Mouse (Mus musculus) kidney, postnatal 0 days (tissue): ENCODE results near the gene Elp6. TPM values are rescaled to one million over a fixed set of nuclear protein-coding genes. Genes with fewer than 3 reads are reported as not detected.
A peak's percentile ranks its signal among the peaks of the same experiment; 100 is the strongest.

Experiments
- ATAC-seq: fragments of 200-750 bp; cut with Nextera tagmentation; replicated peaks from 2 replicates; pipeline ENCODE4 v1.8.0; 2017; ENCODE audit warnings: low read depth, moderate number of reproducible peaks, moderate TSS enrichment, moderate library complexity; ENCODE audit not compliant: low FRiP score
- DNase-seq: peaks from one replicate; pipeline ENCODE4 v3.0.0-alpha.2; 2016; ENCODE audit warnings: low spot score
- H3K27ac ChIP-seq: fragments of 300-500 bp; sonication (generic); 2 replicates; pipeline ENCODE4 v1.5.1; 2014; ENCODE audit warnings: mild to moderate bottlenecking
- H3K27me3 ChIP-seq: fragments of 300-500 bp; sonication (generic); 2 replicates; pipeline ENCODE4 v1.6.1; 2014; ENCODE audit warnings: low read length, mixed read lengths; ENCODE audit not compliant: insufficient read depth
- H3K36me3 ChIP-seq: fragments of 300-500 bp; sonication (generic); 2 replicates; pipeline ENCODE4 v1.6.1; 2014; ENCODE audit warnings: low read length, mixed read lengths; ENCODE audit not compliant: insufficient read depth
- H3K4me1 ChIP-seq: fragments of 300-500 bp; sonication (generic); replicated peaks from 2 replicates; pipeline ENCODE4 v1.6.1; 2014; ENCODE audit warnings: antibody characterized with exemption, low read length, mixed read lengths; ENCODE audit not compliant: insufficient read depth
- H3K4me2 ChIP-seq: fragments of 300-500 bp; sonication (generic); 2 replicates; pipeline ENCODE4 v1.6.1; 2014; ENCODE audit warnings: mild to moderate bottlenecking, low read length, moderate library complexity, mixed read lengths
- H3K4me3 ChIP-seq: fragments of 300-500 bp; sonication (generic); replicated peaks from 2 replicates; pipeline ENCODE4 v1.5.1; 2014; ENCODE audit warnings: low read depth, low read length
- H3K9ac ChIP-seq: fragments of 300-500 bp; sonication (generic); 2 replicates; pipeline ENCODE4 v1.6.1; 2014; ENCODE audit warnings: low read depth, low read length
- H3K9me3 ChIP-seq: fragments of 300-500 bp; sonication (generic); replicated peaks from 2 replicates; pipeline ENCODE4 v1.6.1; 2016; ENCODE audit warnings: low read length, inconsistent platforms, mixed read lengths
- CTCF ChIP-seq: IDR thresholded peaks from 2 replicates; pipeline ENCODE4 v1.5.1; 2016; ENCODE audit warnings: antibody characterized with exemption, low read depth, mild to moderate bottlenecking, moderate library complexity
- WGBS: fragments of 180-500 bp; shearing (Covaris S2); extraction: QIAGEN DNeasy Blood & Tissue Kit; methylation state at CpG from one replicate; pipeline ENCODE4 v1.1.7; 2014; 5-methylcytosine and 5-hydroxymethylcytosine counted together
- polyA plus RNA-seq: library from polyadenylated mRNA; unstranded; fragments of >200 nt; fragmentation: Nextera tagmentation; extraction: Ambion mirVana; gene quantifications from 2 replicates; pipeline ENCODE4 v1.2.1, GENCODE M21; 2015

Elp6 gene
- polyA plus RNA-seq, 1 experiment from 2014 or later, result 15.7 TPM

- Histone ChIP-seq H3K4me3 (no peak overlapping the region), H3K27ac (no peak overlapping the region), H3K36me3 (no peaks in the 10 kb centered on the region), H3K4me2 (no peak overlapping the region), H3K27me3 (no peaks in the 10 kb centered on the region), H3K9ac (no peak overlapping the region), H3K4me1 (no peaks in the 10 kb centered on the region), H3K9me3 (no peaks in the 10 kb centered on the region)
- ATAC-seq, result no peak
- WGBS, result 82% methylated on average over 7 of the region's 7 CpGs
- DNase-seq, result no peak
- no peak for TF ChIP-seq CTCF
Measured at GRCm38 (mm10) chr9:110287321-110287924, 17.6 kb upstream of the Elp6 start.

DNA sequence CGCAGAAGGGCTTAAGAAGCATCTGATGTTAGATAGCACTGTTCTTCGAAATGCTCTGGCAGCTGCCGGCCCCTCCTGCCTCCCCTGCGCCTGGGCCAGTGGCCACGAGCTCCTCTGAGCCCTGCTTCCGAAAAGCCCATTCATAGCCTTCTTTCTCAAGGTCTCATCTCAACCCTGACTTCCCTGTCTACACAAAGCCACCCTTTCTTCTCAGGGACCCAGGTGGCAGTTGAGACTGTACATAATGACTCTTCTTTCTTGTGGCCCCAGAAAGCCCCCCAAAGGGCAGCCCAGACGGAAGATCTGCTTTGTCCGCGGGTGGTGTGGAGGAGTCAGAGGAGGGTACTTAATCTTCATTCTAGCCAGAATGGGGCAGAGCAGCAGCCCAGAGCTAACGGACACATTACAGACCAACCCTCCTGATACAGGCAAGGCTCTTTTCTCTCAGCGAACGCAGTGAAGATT, 11.7 kb upstream of the Elp6 start:
- H3K4me1 ChIP-seq, result no peaks in the 10 kb centered on the region
- DNase-seq (no peak), ATAC-seq (no peak)
- no peak overlapping the region for H3K9ac ChIP-seq
- no peak overlapping the region for H3K27ac ChIP-seq
- H3K36me3 ChIP-seq, result no peaks in the 10 kb centered on the region
- no peak for TF ChIP-seq CTCF
- H3K9me3 ChIP-seq, result no peaks in the 10 kb centered on the region
- no peak overlapping the region for H3K4me2 ChIP-seq
- H3K27me3 ChIP-seq, result no peaks in the 10 kb centered on the region
- no peak overlapping the region for H3K4me3 ChIP-seq
- WGBS, result 61% methylated on average over 12 of the region's 12 CpGs

DNA sequence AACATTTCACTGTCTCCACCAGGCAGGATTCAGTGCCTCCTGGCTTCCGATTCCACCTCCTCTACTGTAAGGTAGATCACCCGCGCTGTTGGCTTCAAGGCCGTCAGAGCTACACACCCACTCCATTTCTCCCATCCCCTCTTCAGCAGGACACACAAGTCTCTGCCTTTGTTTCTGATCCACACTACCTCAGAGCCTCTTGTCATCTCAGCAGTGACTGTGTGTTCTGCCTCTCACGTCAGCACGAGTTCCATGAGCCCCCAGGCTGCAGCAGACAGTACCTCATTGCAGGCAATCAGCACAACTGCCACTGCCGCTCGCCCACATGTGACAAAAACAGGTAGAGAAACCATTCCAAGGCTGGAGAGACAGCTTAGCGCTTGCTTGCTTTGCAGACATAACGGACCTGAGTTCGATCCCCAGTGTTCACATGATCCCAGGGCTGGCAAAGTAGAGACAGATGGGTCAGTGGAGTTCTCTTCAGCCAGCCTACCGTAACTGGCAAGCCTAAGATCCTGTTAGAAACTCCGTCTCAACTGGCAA, 11.0 kb upstream of the Elp6 start:
- Histone ChIP-seq H3K4me3 (no peak overlapping the region), H3K9ac (no peak overlapping the region), H3K4me1 (no peaks in the 10 kb centered on the region), H3K36me3 (no peaks in the 10 kb centered on the region), H3K4me2 (no peak overlapping the region), H3K9me3 (no peaks in the 10 kb centered on the region), H3K27me3 (no peaks in the 10 kb centered on the region), H3K27ac (no peak overlapping the region)
- no peak for DNase-seq
- no peak for ATAC-seq
- no peak for TF ChIP-seq CTCF
- 87% methylated on average over 13 of the region's 13 CpGs for WGBS

DNA sequence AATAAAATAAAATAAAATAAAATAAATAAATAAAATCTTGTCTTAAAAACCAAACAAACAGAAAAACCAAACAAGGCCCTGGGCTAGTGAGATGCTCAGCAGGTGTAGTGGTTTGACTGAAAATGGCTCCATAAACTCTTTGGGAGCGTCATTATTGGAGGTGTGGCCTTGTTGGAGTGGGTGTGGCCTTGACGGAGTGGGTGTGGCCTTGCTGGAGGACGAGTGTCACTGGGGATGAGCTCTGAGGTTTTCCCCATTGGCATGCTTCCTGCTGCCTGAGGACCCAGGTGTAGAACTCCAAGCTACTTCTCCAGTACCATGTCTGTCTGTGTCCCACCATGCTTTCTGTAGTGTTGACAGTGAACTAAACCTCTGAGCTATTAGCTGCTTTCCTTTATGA, 10.2 kb upstream of the Elp6 start:
- H3K9me3 ChIP-seq, result no peaks in the 10 kb centered on the region
- H3K4me1 ChIP-seq, result no peaks in the 10 kb centered on the region
- H3K27ac ChIP-seq, result no peak overlapping the region
- H3K4me3 ChIP-seq, result no peak overlapping the region
- DNase-seq (no peak), ATAC-seq (no peak)
- no peaks in the 10 kb centered on the region for H3K36me3 ChIP-seq
- H3K9ac ChIP-seq, result no peak overlapping the region
- TF ChIP-seq CTCF, result no peak
- 50% methylated on average over 3 of the region's 3 CpGs for WGBS
- no peaks in the 10 kb centered on the region for H3K27me3 ChIP-seq
- H3K4me2 ChIP-seq, result no peak overlapping the region

DNA sequence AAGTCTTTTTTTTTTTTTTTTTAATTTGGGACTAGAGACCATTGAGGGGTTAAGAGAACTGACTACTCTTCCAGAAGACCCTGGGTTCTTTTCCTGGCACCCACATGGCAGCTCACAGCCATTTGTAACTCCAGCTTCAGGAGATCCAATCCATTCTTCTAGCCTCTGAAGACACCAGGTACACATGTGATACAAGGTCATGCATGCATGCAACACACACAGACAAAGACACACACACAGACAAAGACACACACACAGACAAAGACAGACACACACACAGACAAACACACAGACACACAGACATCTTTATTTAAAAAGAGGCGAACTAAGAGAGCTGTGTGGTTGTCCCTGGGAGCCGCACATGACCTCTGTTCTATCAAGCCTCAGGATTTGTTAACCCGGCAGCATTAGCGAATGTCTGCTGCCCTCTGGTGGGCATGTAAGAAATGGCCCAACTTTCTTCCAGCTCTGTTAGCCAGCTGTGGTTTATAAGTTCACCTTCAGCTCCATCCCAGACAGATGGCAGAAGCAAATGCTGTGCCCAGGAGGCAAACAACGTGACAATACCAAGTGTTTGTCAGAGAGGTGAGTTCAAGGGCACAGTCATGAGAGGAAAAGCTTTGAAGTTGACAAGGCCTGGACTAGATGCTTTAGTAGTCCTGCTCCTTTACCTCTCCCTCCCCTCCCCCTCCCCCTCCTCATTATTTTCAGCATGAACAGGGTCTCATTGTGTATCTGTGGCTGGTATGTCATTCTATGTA, 7.9 kb upstream of the Elp6 start:
- TF ChIP-seq CTCF, result peak; percentile 96
- H3K4me2 ChIP-seq, result no peak overlapping the region
- H3K4me1 ChIP-seq, result no peaks in the 10 kb centered on the region
- no peak overlapping the region for H3K4me3 ChIP-seq
- ATAC-seq, result peak; percentile 49
- H3K36me3 ChIP-seq, result no peaks in the 10 kb centered on the region
- 3% methylated on average over 5 of the region's 5 CpGs for WGBS
- no peak overlapping the region for H3K9ac ChIP-seq
- no peaks in the 10 kb centered on the region for H3K9me3 ChIP-seq
- H3K27me3 ChIP-seq, result no peaks in the 10 kb centered on the region
- DNase-seq, result peak; percentile 92
- H3K27ac ChIP-seq, result no peak overlapping the region

- Histone ChIP-seq H3K4me1 (peaks cover 7% of the 10 kb centered on the region), H3K4me2 (peak overlapping the region; percentile 66), H3K9ac (peak overlapping the region; percentile 63), H3K9me3 (no peaks in the 10 kb centered on the region), H3K4me3 (peak overlapping the region; percentile 51), H3K27me3 (no peaks in the 10 kb centered on the region), H3K36me3 (no peaks in the 10 kb centered on the region), H3K27ac (peak overlapping the region; percentile 95)
- peak; percentile 71 for DNase-seq
- peak; percentile 23; the same call in 1 of the 2 replicates for ATAC-seq
- whole genome bisulfite sequencing, result 5% methylated on average over 4 of the region's 4 CpGs
- TF ChIP-seq CTCF, result peak; percentile 63
Measured at GRCm38 (mm10) chr9:110304516-110304915, 457 bp upstream of the Elp6 start.
